Mouse (Mus musculus) liver, embryonic 11.5 days (tissue): ENCODE results near the gene Bicd2. TPM values are rescaled to one million over a fixed set of nuclear protein-coding genes. Genes with fewer than 3 reads are reported as not detected.

Experiments used
- ATAC-seq: fragments of 200-750 bp; cut with Nextera tagmentation; replicated peaks from 2 replicates; pipeline ENCODE4 v1.8.0; 2017; ENCODE audit warnings: moderate number of reproducible peaks, mild to moderate bottlenecking, moderate TSS enrichment, moderate library complexity; ENCODE audit not compliant: low FRiP score
- DNase-seq: peaks from one replicate; pipeline ENCODE4 v3.0.0-alpha.2; 2017; ENCODE audit warnings: low spot score
- H3K27ac ChIP-seq: fragments of 300-500 bp; sonication (generic); 2 replicates; pipeline ENCODE4 v1.5.1; 2014; ENCODE audit warnings: mild to moderate bottlenecking, low read depth, low read length, control low read depth
- H3K27me3 ChIP-seq: fragments of 300-500 bp; sonication (generic); replicated peaks from 2 replicates; pipeline ENCODE4 v1.6.1; 2014; ENCODE audit warnings: low read length, mixed read lengths; ENCODE audit not compliant: control insufficient read depth, insufficient read depth
- H3K36me3 ChIP-seq: fragments of 300-500 bp; sonication (generic); 2 replicates; pipeline ENCODE4 v1.6.1; 2014; ENCODE audit warnings: mild to moderate bottlenecking, low read length, moderate library complexity, mixed read lengths; ENCODE audit not compliant: control insufficient read depth, insufficient read depth
- H3K4me1 ChIP-seq: fragments of 300-500 bp; sonication (generic); replicated peaks from 2 replicates; pipeline ENCODE4 v1.6.1; 2014; ENCODE audit warnings: low read length, mixed read lengths; ENCODE audit not compliant: control insufficient read depth, insufficient read depth
- H3K4me2 ChIP-seq: fragments of 300-500 bp; sonication (generic); 2 replicates; pipeline ENCODE4 v1.6.1; 2014; ENCODE audit warnings: mild to moderate bottlenecking, control low read depth, moderate library complexity
- H3K4me3 ChIP-seq: fragments of 300-500 bp; sonication (generic); 2 replicates; pipeline ENCODE4 v1.5.1; 2014; ENCODE audit warnings: low read depth, low read length, control low read depth
- H3K9ac ChIP-seq: fragments of 300-500 bp; sonication (generic); 2 replicates; pipeline ENCODE4 v1.6.1; 2014; ENCODE audit warnings: low read depth, low read length, control low read depth
- H3K9me3 ChIP-seq: fragments of 300-500 bp; sonication (generic); 2 replicates; pipeline ENCODE4 v1.6.1; 2016; ENCODE audit warnings: low read length, inconsistent platforms, mixed read lengths; ENCODE audit not compliant: control insufficient read depth
- WGBS: fragments of 180-500 bp; shearing (Covaris S2); extraction: QIAGEN DNeasy Blood & Tissue Kit; methylation state at CpG from one replicate; pipeline ENCODE4 v1.1.7; 2014; 5-methylcytosine and 5-hydroxymethylcytosine counted together
- polyA plus RNA-seq: library from polyadenylated mRNA; unstranded; fragments of >200 nt; fragmentation: Nextera tagmentation; extraction: Ambion mirVana; gene quantifications from 2 replicates; pipeline ENCODE4 v1.2.1, GENCODE M21; 2014

Gene Bicd2
- polyA plus RNA-seq, 1 experiment from 2014 or later: 22.6 TPM

DNA sequence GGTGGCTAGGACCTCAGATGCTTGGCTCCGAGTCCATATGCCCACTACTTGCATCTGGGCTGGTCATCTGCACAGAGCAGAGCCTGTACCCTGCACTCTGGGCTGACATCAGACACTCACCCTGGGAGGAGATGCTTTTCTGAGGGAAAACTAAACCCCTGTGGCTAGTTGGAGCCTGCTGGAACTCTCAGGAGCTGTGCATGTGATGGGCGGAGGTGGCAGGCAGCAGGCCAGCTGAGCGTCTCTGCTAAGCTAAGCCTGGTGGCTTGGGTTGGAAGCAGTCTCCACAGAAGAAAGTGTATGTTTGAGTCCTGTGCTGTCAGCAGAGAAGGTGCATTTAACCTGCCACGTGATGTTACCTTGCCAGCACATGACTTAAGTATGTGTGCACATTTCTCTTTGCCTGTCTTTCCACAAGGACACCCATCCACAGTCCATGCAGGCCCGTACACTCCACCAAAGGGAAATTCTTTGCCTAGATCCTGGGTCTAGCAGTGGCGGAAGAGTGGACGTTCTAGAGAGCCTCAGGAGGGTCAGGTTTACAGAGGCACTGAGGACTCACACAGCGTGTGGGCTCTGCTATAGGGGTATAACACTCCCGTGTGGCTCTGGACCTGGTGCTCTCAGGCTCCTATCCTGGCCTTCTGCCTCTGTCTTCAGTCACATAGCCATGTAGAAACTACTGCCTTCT lies 31.1 kb downstream of the Bicd2 start:
- H3K27me3 ChIP-seq: no peaks in the 10 kb centered on the region
- ATAC-seq (no peak), DNase-seq (no peak)
- H3K4me1 ChIP-seq: peaks cover 29% of the 10 kb centered on the region
- H3K9me3 ChIP-seq: no peaks in the 10 kb centered on the region
- peaks cover 15% of the 10 kb centered on the region for H3K36me3 ChIP-seq
- H3K4me2 ChIP-seq: no peak overlapping the region
- no peak overlapping the region for H3K4me3 ChIP-seq
- no peak overlapping the region for H3K27ac ChIP-seq
- WGBS: 88% methylated on average over 9 of the region's 9 CpGs
- H3K9ac ChIP-seq: no peak overlapping the region

DNA sequence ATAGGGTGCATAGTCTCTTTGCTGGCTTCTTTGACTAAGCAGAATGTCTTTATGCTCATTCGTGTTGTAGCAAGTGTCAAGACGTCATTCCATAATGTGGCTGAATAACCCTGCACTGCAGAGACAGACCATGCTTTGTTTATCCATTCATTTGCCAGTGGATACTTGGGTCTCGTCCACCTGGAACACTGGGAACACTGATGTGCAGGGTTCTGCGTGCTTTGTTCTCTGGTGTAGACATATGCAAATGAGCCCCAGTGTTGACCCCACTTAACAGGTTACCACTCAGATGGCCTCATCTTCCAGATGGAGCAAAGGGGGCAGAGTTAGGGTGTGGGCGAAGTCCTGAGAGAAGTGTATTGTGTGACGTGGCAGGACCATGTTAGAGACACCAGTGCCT lies 32.9 kb downstream of the Bicd2 start:
- no peaks in the 10 kb centered on the region for H3K27me3 ChIP-seq
- WGBS: 74% methylated on average over 6 of the region's 6 CpGs
- DNase-seq (no peak), ATAC-seq (no peak)
- no peak overlapping the region for H3K9ac ChIP-seq
- no peak overlapping the region for H3K4me3 ChIP-seq
- no peaks in the 10 kb centered on the region for H3K9me3 ChIP-seq
- no peak overlapping the region for H3K27ac ChIP-seq
- H3K36me3 ChIP-seq: peaks cover 26% of the 10 kb centered on the region
- H3K4me2 ChIP-seq: no peak overlapping the region
- H3K4me1 ChIP-seq: peaks cover 21% of the 10 kb centered on the region

DNA sequence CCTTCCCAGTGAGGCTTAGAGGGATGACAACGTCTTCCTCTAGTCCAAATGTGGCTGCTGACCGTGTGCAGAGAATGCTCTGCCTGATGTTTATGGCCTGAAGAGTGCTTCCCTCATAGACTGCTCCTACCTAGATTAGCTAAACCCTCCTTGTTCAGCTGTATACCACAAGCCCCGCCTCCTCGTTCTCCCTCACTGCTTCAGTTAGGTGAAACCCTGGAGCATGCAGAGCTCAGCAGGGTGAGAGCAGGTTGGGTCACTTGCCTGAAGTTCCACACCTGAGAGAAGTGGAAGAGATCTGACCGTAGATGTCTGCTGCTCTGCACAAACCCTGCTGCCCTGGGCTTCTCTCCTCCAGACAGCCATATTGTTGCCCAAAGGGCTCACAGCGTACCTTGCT lies 33.3 kb downstream of the Bicd2 start:
- no peaks in the 10 kb centered on the region for H3K9me3 ChIP-seq
- no peak overlapping the region for H3K4me2 ChIP-seq
- H3K27me3 ChIP-seq: no peaks in the 10 kb centered on the region
- DNase-seq (no peak), ATAC-seq (no peak)
- H3K36me3 ChIP-seq: peaks cover 27% of the 10 kb centered on the region
- 78% methylated on average over 6 of the region's 6 CpGs for WGBS
- H3K4me1 ChIP-seq: peaks cover 21% of the 10 kb centered on the region
- H3K27ac ChIP-seq: no peak overlapping the region
- no peak overlapping the region for H3K4me3 ChIP-seq
- no peak overlapping the region for H3K9ac ChIP-seq

DNA sequence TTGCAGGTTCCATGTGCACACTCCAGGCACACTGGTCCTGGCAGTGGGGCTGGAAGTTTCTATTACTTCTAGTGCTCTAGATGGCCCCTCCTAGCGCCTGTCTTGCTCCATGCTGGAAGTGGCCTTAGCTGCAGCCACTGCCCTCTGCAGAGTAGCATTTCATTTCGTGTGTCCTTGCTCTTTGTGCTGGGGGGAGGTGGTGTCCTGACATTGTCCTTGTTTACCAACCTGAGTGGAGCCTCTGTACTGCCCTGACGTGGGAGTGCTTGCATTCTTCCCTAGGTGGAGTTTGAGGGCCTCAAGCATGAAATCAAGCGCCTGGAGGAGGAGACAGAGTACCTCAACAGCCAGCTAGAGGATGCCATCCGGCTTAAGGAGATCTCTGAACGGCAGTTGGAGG lies 36.2 kb downstream of the Bicd2 start:
- Histone ChIP-seq H3K27me3 (no peaks in the 10 kb centered on the region), H3K4me2 (no peak overlapping the region), H3K27ac (no peak overlapping the region), H3K36me3 (peaks cover 45% of the 10 kb centered on the region), H3K9me3 (no peaks in the 10 kb centered on the region), H3K9ac (no peak overlapping the region), H3K4me3 (no peak overlapping the region), H3K4me1 (peaks cover under 1% of the 10 kb centered on the region)
- ATAC-seq (no peak), DNase-seq (no peak)
- WGBS: 82% methylated on average over 6 of the region's 6 CpGs

DNA sequence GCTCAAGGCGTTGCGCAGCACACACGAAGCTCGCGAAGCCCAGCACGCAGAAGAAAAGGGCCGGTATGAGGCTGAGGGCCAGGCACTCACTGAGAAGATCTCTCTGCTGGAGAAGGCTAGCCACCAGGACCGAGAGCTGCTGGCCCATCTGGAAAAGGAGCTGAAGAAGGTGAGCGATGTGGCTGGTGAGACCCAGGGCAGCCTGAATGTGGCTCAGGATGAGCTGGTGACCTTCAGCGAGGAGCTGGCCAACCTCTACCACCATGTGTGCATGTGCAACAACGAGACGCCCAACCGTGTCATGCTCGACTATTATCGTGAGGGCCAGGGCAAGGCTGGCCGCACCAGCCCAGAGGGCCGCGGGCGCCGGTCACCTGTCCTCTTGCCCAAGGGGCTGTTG lies 37.9 kb downstream of the Bicd2 start:
- H3K9me3 ChIP-seq: no peaks in the 10 kb centered on the region
- no peak overlapping the region for H3K9ac ChIP-seq
- ATAC-seq (no peak), DNase-seq (no peak)
- H3K4me3 ChIP-seq: no peak overlapping the region
- H3K27ac ChIP-seq: no peak overlapping the region
- H3K4me1 ChIP-seq: no peaks in the 10 kb centered on the region; the same call in none of the 2 replicates
- no peak overlapping the region for H3K4me2 ChIP-seq
- WGBS: 92% methylated on average over 20 of the region's 20 CpGs
- H3K27me3 ChIP-seq: no peaks in the 10 kb centered on the region
- H3K36me3 ChIP-seq: peaks cover 53% of the 10 kb centered on the region

DNA sequence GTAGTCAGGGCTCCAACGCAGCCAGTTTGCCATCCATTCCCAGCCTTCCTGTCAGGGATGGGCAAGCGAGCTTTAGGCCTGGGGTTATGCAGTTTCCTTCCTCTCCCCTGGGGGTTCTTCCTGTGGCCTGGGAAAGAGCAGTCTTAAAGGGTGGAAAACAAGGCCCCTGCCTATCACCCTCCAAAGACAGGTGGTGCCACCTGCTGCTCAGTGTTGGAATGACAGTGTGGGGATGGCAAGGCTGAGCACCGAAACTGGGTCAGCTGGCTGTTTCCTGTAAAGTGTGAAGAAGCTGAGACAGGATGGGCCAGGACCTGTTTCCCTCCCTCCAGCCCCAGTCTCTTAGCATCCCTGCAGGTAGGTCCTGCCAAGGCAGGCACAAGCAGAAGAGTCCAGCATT lies 39.8 kb downstream of the Bicd2 start:
- peak; percentile 67 for ATAC-seq
- H3K9me3 ChIP-seq: no peaks in the 10 kb centered on the region
- no peaks in the 10 kb centered on the region for H3K27me3 ChIP-seq
- no peak overlapping the region for H3K9ac ChIP-seq
- no peak overlapping the region for H3K27ac ChIP-seq
- H3K4me2 ChIP-seq: no peak overlapping the region
- H3K4me3 ChIP-seq: no peak overlapping the region
- DNase-seq: peak; percentile 72
- peaks cover 48% of the 10 kb centered on the region for H3K36me3 ChIP-seq
- no peaks in the 10 kb centered on the region; the same call in none of the 2 replicates for H3K4me1 ChIP-seq
- 20% methylated on average over 3 of the region's 3 CpGs for WGBS

DNA sequence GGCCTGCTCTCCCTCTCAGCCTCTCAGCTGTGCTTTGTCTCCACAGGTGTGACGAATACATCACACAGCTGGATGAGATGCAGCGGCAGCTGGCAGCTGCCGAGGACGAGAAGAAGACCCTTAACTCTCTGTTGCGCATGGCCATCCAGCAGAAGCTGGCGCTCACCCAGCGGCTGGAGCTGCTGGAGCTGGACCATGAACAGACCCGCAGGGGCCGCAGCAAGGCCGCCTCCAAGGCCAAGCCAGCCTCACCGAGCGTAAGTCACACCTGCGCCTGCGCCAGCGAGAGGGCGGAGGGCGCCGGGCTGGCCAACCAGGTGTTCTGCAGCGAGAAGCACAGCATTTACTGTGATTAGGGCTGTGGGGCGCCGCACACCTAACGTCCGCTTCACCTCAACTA lies 41.6 kb downstream of the Bicd2 start:
- Histone ChIP-seq H3K36me3 (peaks cover 50% of the 10 kb centered on the region), H3K9ac (no peak overlapping the region), H3K4me3 (no peak overlapping the region), H3K4me1 (no peaks in the 10 kb centered on the region; the same call in 1 of the 2 replicates), H3K9me3 (no peaks in the 10 kb centered on the region), H3K4me2 (no peak overlapping the region), H3K27me3 (no peaks in the 10 kb centered on the region), H3K27ac (no peak overlapping the region)
- ATAC-seq: no peak
- WGBS: 94% methylated on average over 23 of the region's 23 CpGs
- no peak for DNase-seq

DNA sequence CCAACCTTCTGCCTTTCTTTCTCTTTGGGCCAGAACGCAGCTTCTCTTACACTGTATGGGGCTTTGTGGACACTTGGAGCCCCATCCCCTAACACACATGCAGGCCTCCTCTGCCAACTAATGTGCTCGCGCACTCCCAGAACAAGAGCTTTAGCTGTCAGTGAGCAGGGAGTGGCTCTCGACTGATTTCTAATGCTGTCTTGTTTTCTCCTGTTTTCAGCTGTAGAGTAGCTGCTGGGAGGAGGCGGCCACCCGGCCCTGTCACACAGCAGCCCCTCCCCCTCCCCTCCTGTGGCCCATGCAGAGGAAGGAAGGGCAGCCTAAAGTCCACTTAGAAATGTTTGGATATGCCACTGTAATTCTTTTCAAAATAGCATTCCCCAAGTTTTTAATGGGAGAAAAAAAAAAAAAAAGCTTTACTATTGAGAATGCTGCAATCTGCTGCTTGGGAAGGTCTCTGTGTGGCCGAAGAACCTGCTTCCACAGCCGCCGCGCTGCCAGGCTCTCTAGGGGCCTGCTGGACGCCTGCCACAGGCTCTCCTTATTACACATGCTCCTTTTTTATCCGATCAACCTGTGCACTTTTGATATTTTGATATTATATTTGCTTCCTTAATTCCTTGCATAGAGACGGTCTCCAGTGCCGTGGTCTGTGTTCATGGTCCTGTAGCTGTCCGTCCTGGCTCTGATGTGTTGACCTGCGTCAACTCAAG lies 43.5 kb downstream of the Bicd2 start:
- Histone ChIP-seq H3K27me3 (no peaks in the 10 kb centered on the region), H3K36me3 (peaks cover 32% of the 10 kb centered on the region), H3K4me2 (no peak overlapping the region), H3K9ac (no peak overlapping the region), H3K4me3 (no peak overlapping the region), H3K4me1 (no peaks in the 10 kb centered on the region; the same call in 1 of the 2 replicates), H3K9me3 (no peaks in the 10 kb centered on the region), H3K27ac (no peak overlapping the region)
- 86% methylated on average over 16 of the region's 16 CpGs for WGBS
- ATAC-seq (no peak), DNase-seq (no peak)

DNA sequence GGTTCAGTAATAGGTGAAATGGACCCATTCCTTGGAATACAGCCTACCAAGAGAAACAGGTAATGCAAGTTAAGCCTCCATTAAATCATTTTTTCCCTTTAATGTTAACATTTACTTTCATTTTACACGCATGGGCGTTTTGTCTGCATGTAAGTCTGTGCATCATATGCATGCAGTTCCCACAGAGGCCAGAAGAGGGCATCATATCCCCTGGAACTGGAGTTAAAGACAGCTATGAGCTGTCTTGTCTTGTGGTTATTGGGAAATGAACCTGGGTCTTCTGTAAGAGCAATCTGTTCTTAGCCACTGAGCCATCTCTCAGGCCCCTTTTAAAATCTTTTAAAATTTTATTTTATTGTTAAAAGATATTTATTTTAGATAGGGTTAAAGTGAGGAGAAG lies 50.0 kb downstream of the Bicd2 start:
- Histone ChIP-seq H3K4me2 (no peak overlapping the region), H3K4me3 (no peak overlapping the region), H3K27ac (no peak overlapping the region), H3K27me3 (no peaks in the 10 kb centered on the region), H3K9me3 (peaks cover 4% of the 10 kb centered on the region; the same call in 1 of the 2 replicates), H3K4me1 (peaks cover 22% of the 10 kb centered on the region), H3K36me3 (peaks cover 8% of the 10 kb centered on the region), H3K9ac (no peak overlapping the region)
- ATAC-seq (no peak), DNase-seq (no peak)
- 93% methylated on average over 2 of the region's 2 CpGs for WGBS
